Mouse (Mus musculus) limb, embryonic 10.5 days (tissue): ENCODE data around the gene Galns. TPM values are rescaled to one million over a fixed set of nuclear protein-coding genes. Genes with fewer than 3 reads are reported as not detected.

Source experiments
- DNase-seq: peaks from one replicate; pipeline ENCODE4 v3.0.0-alpha.2; 2017; ENCODE audit warnings: low spot score
- H3K27ac ChIP-seq: fragments of 300-500 bp; sonication (generic); 2 replicates; pipeline ENCODE4 v1.5.1; 2016; ENCODE audit warnings: mild to moderate bottlenecking
- H3K27me3 ChIP-seq: fragments of 300-500 bp; sonication (generic); 2 replicates; pipeline ENCODE4 v1.6.1; 2016; ENCODE audit warnings: low read depth, mild to moderate bottlenecking; ENCODE audit not compliant: poor library complexity, severe bottlenecking
- H3K36me3 ChIP-seq: fragments of 300-500 bp; sonication (generic); 2 replicates; pipeline ENCODE4 v1.6.1; 2016; ENCODE audit warnings: mild to moderate bottlenecking, moderate library complexity
- H3K4me1 ChIP-seq: fragments of 300-500 bp; sonication (generic); 2 replicates; pipeline ENCODE4 v1.6.1; 2016
- H3K4me3 ChIP-seq: fragments of 300-500 bp; sonication (generic); 2 replicates; pipeline ENCODE4 v1.5.1; 2016; ENCODE audit warnings: mild to moderate bottlenecking, moderate library complexity
- H3K9me3 ChIP-seq: fragments of 300-500 bp; sonication (generic); replicated peaks from 2 replicates; pipeline ENCODE4 v1.6.1; 2016; ENCODE audit warnings: mild to moderate bottlenecking
- WGBS: fragments of 180-500 bp; shearing (Covaris S2); methylation state at CpG from one replicate; pipeline ENCODE4 v1.1.7; 2016; 5-methylcytosine and 5-hydroxymethylcytosine counted together
- polyA plus RNA-seq: library from polyadenylated mRNA; unstranded; fragments of >200 nt; fragmentation: Nextera tagmentation; extraction: Ambion mirVana; gene quantifications from 2 replicates; pipeline ENCODE4 v1.2.1, GENCODE M21; 2016

The Galns gene
- polyA plus RNA-seq, 1 experiment from 2014 or later = 5.7 TPM

DNA sequence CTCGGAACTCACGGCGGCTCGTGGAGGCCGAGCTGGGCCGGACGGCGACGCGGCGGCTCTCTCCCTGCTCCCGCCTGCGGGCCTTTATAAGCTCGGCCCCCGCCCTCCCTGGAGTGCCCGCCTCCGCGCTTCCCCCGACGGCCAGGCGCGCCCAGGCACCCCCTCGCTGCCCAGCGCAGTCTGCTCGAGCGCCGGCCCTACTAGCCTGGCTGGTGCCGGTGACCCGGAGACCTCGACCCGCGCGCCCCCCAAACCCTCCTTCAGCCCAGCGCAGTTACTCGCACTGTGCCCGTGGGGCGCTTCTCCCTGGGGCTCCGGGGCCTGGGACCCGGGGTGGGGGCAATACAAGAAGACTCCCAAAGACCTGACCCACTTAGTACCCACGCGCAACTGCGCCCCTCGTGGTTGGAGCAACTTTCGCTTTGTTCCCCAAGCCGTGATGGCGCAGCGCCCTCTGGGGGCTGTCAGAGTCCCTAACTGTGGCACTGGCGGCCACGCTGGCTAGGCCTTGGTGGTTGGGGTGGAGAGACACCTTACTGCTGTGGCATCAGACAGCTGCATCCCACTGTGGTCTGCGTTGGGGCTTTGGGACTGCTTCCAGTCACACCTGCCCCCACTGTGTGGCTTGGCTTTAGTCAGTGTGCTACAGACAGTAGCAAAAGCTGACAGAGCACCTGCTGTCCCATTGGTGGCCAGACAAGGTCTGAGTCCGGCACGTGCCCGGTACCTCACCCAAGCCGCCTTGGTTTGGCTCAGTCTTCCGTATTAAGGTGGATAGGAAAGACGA lies 59.8 kb downstream of the Galns start, which contains the start of gene Piezo1:
Gene Piezo1 (minus strand): TSS at position 65 of the 787 bp plus-strand sequence.
- DNase-seq = peak; percentile 92
- 11% methylated on average over 56 of the region's 56 CpGs for WGBS
- Histone ChIP-seq H3K4me1 (peaks cover 58% of the 10 kb centered on the region), H3K27ac (peak within 1 kb of the TSS; percentile 96), H3K27me3 (no peaks in the 10 kb centered on the region), H3K9me3 (no peaks in the 10 kb centered on the region), H3K36me3 (peaks cover 6% of the 10 kb centered on the region; the same call in 1 of the 2 replicates), H3K4me3 (peak within 1 kb of the TSS; percentile 79)

DNA sequence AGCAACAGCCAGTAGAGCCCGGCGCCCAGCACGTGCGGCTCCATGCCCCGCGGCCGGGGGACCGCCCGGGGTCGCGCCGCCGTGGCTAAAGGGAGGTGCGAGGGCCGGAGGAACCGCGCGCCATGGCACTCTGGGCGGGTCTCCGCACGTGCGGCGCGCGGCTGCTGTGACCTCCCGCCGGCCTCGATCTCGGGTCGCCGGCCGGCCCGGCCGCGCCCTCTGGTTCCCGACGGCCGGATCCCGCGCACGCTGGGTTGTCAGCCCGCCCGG lies 60.3 kb downstream of the Galns start:
- DNase-seq = no peak
- Histone ChIP-seq H3K9me3 (no peaks in the 10 kb centered on the region), H3K4me3 (peak overlapping the region; percentile 79), H3K27me3 (no peaks in the 10 kb centered on the region), H3K36me3 (peaks cover 10% of the 10 kb centered on the region; the same call in 1 of the 2 replicates), H3K27ac (peak overlapping the region; percentile 96), H3K4me1 (peaks cover 59% of the 10 kb centered on the region)
- WGBS = under 1% methylated on average over 42 of the region's 43 CpGs

DNA sequence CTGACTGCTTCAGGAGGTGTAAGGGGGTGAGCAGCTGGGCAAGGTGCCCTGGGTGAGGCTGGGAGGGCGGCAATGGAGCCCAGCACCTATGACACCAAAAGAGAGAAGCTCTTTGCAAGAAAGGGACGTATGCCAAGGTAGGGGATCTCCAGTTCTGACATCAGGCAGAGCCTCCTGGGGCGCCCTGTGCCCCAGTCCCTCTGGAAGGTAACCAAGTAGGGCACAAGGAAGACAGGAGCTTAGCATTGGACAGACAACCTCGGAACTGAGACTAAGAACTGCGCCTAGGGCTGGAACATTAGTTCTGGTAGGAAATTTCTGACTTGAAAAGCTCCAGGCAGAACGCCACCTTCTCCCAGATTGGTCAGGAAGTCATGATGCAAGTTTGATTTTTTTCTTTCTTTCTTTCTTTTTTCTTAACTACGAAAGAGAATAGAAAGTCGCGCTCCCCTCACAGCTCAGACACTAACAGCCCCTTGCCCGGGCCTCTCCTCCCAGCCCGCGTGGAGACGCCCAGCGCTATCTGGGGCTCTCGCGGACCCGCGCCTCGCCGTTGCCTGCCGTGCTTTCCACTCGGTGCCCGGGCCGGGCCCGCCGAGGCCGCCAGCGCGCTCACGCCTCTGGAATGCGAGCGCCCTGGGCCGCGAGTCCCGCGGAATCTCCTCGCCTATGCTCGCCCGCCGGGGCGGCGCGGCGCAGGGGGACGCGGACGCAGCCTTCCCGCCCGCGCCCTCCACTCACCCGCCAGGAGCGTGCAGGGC lies 60.8 kb downstream of the Galns start:
- Histone ChIP-seq H3K27me3 (no peaks in the 10 kb centered on the region), H3K9me3 (no peaks in the 10 kb centered on the region), H3K36me3 (peaks cover 10% of the 10 kb centered on the region; the same call in 1 of the 2 replicates), H3K4me1 (peaks cover 60% of the 10 kb centered on the region), H3K4me3 (peak overlapping the region; percentile 79), H3K27ac (peak overlapping the region; percentile 96)
- WGBS = 3% methylated on average over 52 of the region's 52 CpGs
- DNase-seq = peak; percentile 80

GRCm38 (mm10) chr8:122548891-122549439 lies 62.3 kb downstream of the Galns start:
- Histone ChIP-seq H3K27ac (no peak overlapping the region), H3K4me3 (no peak overlapping the region), H3K27me3 (no peaks in the 10 kb centered on the region), H3K9me3 (no peaks in the 10 kb centered on the region), H3K4me1 (peaks cover 60% of the 10 kb centered on the region), H3K36me3 (peaks cover 10% of the 10 kb centered on the region; the same call in 1 of the 2 replicates)
- no peak for DNase-seq
- 75% methylated on average over 3 of the region's 3 CpGs for WGBS

- Histone ChIP-seq H3K36me3 (peaks cover 17% of the 10 kb centered on the region), H3K9me3 (no peaks in the 10 kb centered on the region), H3K27me3 (no peaks in the 10 kb centered on the region), H3K4me1 (peaks cover 60% of the 10 kb centered on the region), H3K4me3 (peak overlapping the region; percentile 24; the same call in 1 of the 2 replicates), H3K27ac (peak overlapping the region; percentile 81; the same call in 1 of the 2 replicates)
- no peak for DNase-seq
- WGBS = 60% methylated on average over 13 of the region's 13 CpGs
These were observed 62.9 kb downstream of the Galns start for GRCm38 (mm10) chr8:122548331-122548730.

- peak overlapping the region; percentile 24 for H3K4me3 ChIP-seq
- WGBS = 24% methylated on average over 5 of the region's 5 CpGs
- peaks cover 60% of the 10 kb centered on the region for H3K4me1 ChIP-seq
- H3K27me3 ChIP-seq = no peaks in the 10 kb centered on the region
- peak overlapping the region; percentile 81 for H3K27ac ChIP-seq
- peaks cover 20% of the 10 kb centered on the region for H3K36me3 ChIP-seq
- DNase-seq = no peak
- H3K9me3 ChIP-seq = no peaks in the 10 kb centered on the region
These were observed 63.4 kb downstream of the Galns start for GRCm38 (mm10) chr8:122547815-122548214.

DNA sequence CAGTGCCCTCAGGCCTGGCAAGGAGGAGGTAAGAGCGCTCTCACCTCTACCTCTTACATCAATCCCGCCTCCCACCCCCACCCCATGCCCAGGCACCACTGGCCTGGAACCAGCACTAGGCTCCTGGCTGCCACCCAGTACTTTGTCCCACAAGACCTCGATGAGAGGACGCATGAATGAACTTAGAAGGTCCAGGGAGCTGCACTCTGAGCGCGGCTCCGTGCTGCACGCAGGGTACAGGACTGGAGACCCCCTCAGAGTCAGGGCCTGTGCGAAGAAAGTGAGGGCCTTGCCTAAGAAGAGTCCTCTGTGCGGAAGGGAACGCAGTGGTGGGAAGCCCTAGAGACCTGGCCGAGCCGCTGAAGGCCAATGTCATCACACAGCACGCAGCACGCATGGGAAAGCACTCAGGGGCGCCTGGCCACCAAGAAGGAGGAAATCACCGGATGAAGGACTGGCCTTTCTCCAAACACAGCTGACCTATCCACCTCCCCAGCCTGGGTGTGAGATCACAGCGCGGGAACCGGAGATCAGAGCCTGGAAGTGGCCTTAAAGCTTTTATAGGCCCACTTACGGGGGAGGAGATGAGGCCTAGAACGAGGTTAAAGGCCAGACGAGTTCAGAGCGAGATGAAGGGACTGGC lies 64.3 kb downstream of the Galns start:
- no peak for DNase-seq
- H3K4me3 ChIP-seq = peak overlapping the region; percentile 24
- no peaks in the 10 kb centered on the region for H3K27me3 ChIP-seq

DNA sequence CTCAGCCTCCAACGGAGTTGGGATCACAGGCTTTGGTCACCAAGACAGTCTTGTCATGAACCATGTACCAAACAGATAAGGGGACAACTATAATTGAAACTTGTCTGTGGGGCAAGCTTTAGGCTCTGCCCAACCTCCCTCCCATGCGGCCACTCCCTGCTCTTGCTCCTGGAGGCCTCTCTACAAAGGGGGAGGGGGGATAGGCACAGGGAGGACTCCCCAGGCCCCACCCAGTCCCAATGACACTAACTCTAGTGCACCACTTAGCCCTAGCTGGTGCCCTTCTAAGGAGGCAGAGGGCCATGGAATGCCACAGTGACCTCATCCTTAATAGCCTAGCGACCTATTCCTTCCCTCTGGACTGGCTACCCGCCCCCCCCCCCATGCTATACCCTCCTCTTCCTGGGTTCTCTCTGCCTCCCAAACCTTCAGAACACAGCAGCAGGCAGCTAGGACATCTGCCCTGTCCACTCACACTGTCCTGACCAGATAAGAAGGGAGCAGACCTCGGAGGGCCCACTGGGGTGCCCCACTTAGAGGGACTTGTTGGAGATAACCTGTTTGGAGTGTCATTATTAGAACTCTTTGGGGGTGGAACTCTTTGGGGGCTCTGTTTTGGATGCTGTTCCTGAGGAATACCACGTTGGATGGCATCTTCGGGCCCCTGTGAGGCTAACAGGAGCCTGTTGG lies 65.1 kb downstream of the Galns start:
- H3K4me1 ChIP-seq = peaks cover 56% of the 10 kb centered on the region
- DNase-seq = no peak

More for the DNA sequence above, 64.3 kb downstream of the Galns start:
- WGBS = 60% methylated on average over 24 of the region's 24 CpGs
- Histone ChIP-seq H3K27ac (peak overlapping the region; percentile 81), H3K4me1 (peaks cover 62% of the 10 kb centered on the region), H3K9me3 (no peaks in the 10 kb centered on the region), H3K36me3 (peaks cover 20% of the 10 kb centered on the region)

GRCm38 (mm10) chr8:122544138-122544537 lies 67.1 kb downstream of the Galns start:
- Histone ChIP-seq H3K9me3 (no peaks in the 10 kb centered on the region), H3K27me3 (no peaks in the 10 kb centered on the region), H3K36me3 (peaks cover 24% of the 10 kb centered on the region), H3K4me1 (peaks cover 35% of the 10 kb centered on the region), H3K27ac (no peak overlapping the region), H3K4me3 (no peak overlapping the region)
- WGBS = 92% methylated on average over 8 of the region's 8 CpGs
- DNase-seq = no peak

More for the DNA sequence above, 65.1 kb downstream of the Galns start:
- no peak overlapping the region for H3K4me3 ChIP-seq
- H3K27me3 ChIP-seq = no peaks in the 10 kb centered on the region
- H3K9me3 ChIP-seq = no peaks in the 10 kb centered on the region
- H3K36me3 ChIP-seq = peaks cover 20% of the 10 kb centered on the region
- 82% methylated on average over 6 of the region's 7 CpGs for WGBS
- peak overlapping the region; percentile 81 for H3K27ac ChIP-seq

GRCm38 (mm10) chr8:122538310-122539076 lies 72.8 kb downstream of the Galns start:
- WGBS = 96% methylated on average over 9 of the region's 9 CpGs
- Histone ChIP-seq H3K9me3 (no peaks in the 10 kb centered on the region), H3K4me1 (peaks cover 25% of the 10 kb centered on the region), H3K27ac (no peak overlapping the region), H3K36me3 (peaks cover 15% of the 10 kb centered on the region), H3K27me3 (no peaks in the 10 kb centered on the region), H3K4me3 (no peak overlapping the region)
- DNase-seq = no peak

DNA sequence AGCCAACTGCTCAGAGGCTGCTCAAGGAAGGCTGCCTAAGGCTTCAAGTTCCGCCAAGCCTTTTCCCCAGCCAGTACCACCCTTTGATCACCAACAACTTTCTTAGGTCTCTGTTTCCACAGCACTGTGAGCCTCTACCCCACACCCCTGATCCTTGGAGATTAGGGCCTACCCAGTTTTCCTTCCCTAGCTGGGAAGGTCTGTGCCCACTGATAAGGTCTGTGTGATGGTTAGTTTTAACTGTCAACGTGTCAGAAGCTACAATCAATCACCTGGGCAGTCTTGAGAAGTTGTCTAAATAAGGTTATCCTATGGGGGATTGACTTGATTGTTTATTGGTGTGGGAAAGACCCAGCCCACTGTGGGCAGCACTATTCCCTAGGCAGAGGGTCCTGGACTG lies 73.5 kb downstream of the Galns start:
- no peak overlapping the region for H3K4me3 ChIP-seq
- no peaks in the 10 kb centered on the region for H3K27me3 ChIP-seq
- no peaks in the 10 kb centered on the region for H3K9me3 ChIP-seq
- peaks cover 31% of the 10 kb centered on the region for H3K4me1 ChIP-seq
- 85% methylated on average over 2 of the region's 2 CpGs for WGBS
- H3K36me3 ChIP-seq = peaks cover 10% of the 10 kb centered on the region
- H3K27ac ChIP-seq = 0 out of 2 replicates have a peak overlapping the region, but pooled peaks have one; percentile 47
- DNase-seq = no peak
